8 mouse cellular contexts compared by ENCODE assay signal in the genomic region with DNA sequence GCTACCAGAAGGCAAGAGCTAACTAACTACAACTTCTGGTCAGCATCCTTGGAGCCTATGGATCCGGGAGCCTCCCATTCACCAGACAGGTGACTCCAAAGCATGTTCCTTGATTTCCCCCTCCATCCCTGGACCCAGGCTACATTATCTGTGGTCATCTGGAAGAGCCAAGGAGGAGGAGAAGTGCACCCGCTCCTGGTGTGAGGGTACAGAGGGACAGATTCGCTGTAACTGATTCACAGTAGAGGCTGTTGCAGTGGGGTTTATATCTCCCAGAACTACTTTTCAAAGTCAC. TPM values are rescaled to one million over a fixed set of nuclear protein-coding genes. Genes with fewer than 3 reads are reported as not detected.
DNase-seq lines count a peak whose midpoint lies in the region; ATAC-seq and TF ChIP-seq lines count a peak whose summit lies in the region.

No protein-coding gene starts in this region.

- peaks cover 3% of the 10 kb centered on the region; the same call in 1 of the 2 replicates for H3K4me1 ChIP-seq in spleen, adult 2 months (ENCODE audit: control insufficient read depth, insufficient read depth, insufficient read length)
- H3K4me1 ChIP-seq in forebrain, embryonic 13.5 days = peaks cover 18% of the 10 kb centered on the region
- peaks cover 50% of the 10 kb centered on the region for H3K4me1 ChIP-seq in liver, embryonic 13.5 days (replicated peaks)
- peaks cover 14% of the 10 kb centered on the region for H3K4me1 ChIP-seq in stomach, embryonic 16.5 days (ENCODE audit: control insufficient read depth, insufficient read depth, low read length)

- no peaks in the 10 kb centered on the region for H3K27me3 ChIP-seq in spleen, adult 2 months (ENCODE audit: control insufficient read depth, insufficient read depth, low read length)
- H3K27me3 ChIP-seq in forebrain, embryonic 13.5 days = no peaks in the 10 kb centered on the region
- H3K27me3 ChIP-seq in liver, embryonic 13.5 days = no peaks in the 10 kb centered on the region
- no peaks in the 10 kb centered on the region for H3K27me3 ChIP-seq in stomach, embryonic 16.5 days (ENCODE audit: control insufficient read depth, insufficient read depth, low read length)

- 0 out of 2 replicates have a peak, but pooled peaks cover 3% of the 10 kb centered on the region for H3K36me3 ChIP-seq in spleen, adult 2 months (ENCODE audit: control insufficient read depth, insufficient read depth, low read length)
- H3K36me3 ChIP-seq in forebrain, embryonic 13.5 days (ENCODE audit: poor library complexity, severe bottlenecking) = peaks cover 9% of the 10 kb centered on the region; the same call in 1 of the 2 replicates
- peaks cover 30% of the 10 kb centered on the region for H3K36me3 ChIP-seq in liver, embryonic 13.5 days
- no peaks in the 10 kb centered on the region for H3K36me3 ChIP-seq in stomach, embryonic 16.5 days (ENCODE audit: control insufficient read depth, insufficient read depth, low read length)

- WGBS in spleen, adult 2 months = under 1% methylated on average over 3 of the region's 3 CpGs
- 0% methylated on average over 3 of the region's 3 CpGs for WGBS in forebrain, embryonic 13.5 days
- WGBS in liver, embryonic 13.5 days (ENCODE audit: insufficient replicate concordance) = 0% methylated on average over 3 of the region's 3 CpGs
- WGBS in stomach, embryonic 16.5 days = 0% methylated on average over 3 of the region's 3 CpGs

- peak overlapping the region; percentile 86 for H3K4me2 ChIP-seq in forebrain, embryonic 13.5 days
- peak overlapping the region; percentile 98 for H3K4me2 ChIP-seq in liver, embryonic 13.5 days
- H3K4me2 ChIP-seq in stomach, embryonic 16.5 days (ENCODE audit: low read depth, low read length) = peak overlapping the region; percentile 86

- H3K27ac ChIP-seq in spleen, adult 2 months (ENCODE audit: insufficient read depth, low read length) = peak overlapping the region; percentile 24; the same call in 1 of the 2 replicates
- peak overlapping the region; percentile 78 for H3K27ac ChIP-seq in forebrain, embryonic 13.5 days
- H3K27ac ChIP-seq in liver, embryonic 13.5 days = peak overlapping the region; percentile 97
- peak overlapping the region; percentile 94 for H3K27ac ChIP-seq in stomach, embryonic 16.5 days (ENCODE audit: low read length)

- H3K4me3 ChIP-seq in spleen, adult 2 months (ENCODE audit: extremely low read depth, insufficient read depth, insufficient read length) = peak overlapping the region; percentile 96
- H3K4me3 ChIP-seq in forebrain, embryonic 13.5 days = peak overlapping the region; percentile 87
- H3K4me3 ChIP-seq in liver, embryonic 13.5 days (replicated peaks) = peak overlapping the region; percentile 84
- peak overlapping the region; percentile 98 for H3K4me3 ChIP-seq in stomach, embryonic 16.5 days (replicated peaks; ENCODE audit: low read length)

- no peaks in the 10 kb centered on the region for H3K9me3 ChIP-seq in forebrain, embryonic 13.5 days (replicated peaks)
- H3K9me3 ChIP-seq in liver, embryonic 13.5 days (replicated peaks) = no peaks in the 10 kb centered on the region
- no peaks in the 10 kb centered on the region for H3K9me3 ChIP-seq in stomach, embryonic 16.5 days (replicated peaks; ENCODE audit: control insufficient read depth, low read length)

- no peak; the same call in none of the 2 replicates for ATAC-seq in forebrain, embryonic 13.5 days
- ATAC-seq in liver, embryonic 13.5 days (ENCODE audit: low read depth) = peak; percentile 9
- ATAC-seq in stomach, embryonic 16.5 days (ENCODE audit: insufficient read depth, low FRiP score) = peak; percentile 6; the same call in 1 of the 2 replicates

- no peak for TF ChIP-seq CTCF in spleen, adult 2 months (IDR thresholded peaks at IDR 0.05; ENCODE audit: extremely low read depth, insufficient read depth, insufficient read length, insufficient replicate concordance)

- DNase-seq in spleen, adult 2 months (ENCODE audit: low read depth in 1 of 2, low spot score in 2 of 2) = no peak
- no peak for DNase-seq in spleen, postnatal 10 days (ENCODE audit: low spot score in 2 of 2)
- no peak for DNase-seq in liver, embryonic 13.5 days
- no peak for DNase-seq in ovary, adult 18-20 months (ENCODE audit: low spot score)
- DNase-seq in urinary bladder, adult 2 months (ENCODE audit: low spot score) = no peak
- DNase-seq in cerebellum, postnatal 14 days = no peak

- peak overlapping the region; percentile 96 for H3K9ac ChIP-seq in forebrain, embryonic 13.5 days
- H3K9ac ChIP-seq in liver, embryonic 13.5 days = peak overlapping the region; percentile 89
- H3K9ac ChIP-seq in stomach, embryonic 16.5 days (ENCODE audit: low read length) = peak overlapping the region; percentile 98

- TF ChIP-seq POLR2A in spleen, adult 2 months (IDR thresholded peaks at IDR 0.05; ENCODE audit: low read depth, low read length) = no peak

RNA-seq across cellular contexts. Expression of a gene that starts 0.6 kb away (rescaled TPM):
- polyA plus RNA-seq in spleen, adult 2 months (2012; rRNA removed) = not detected in 2 replicates
- polyA plus RNA-seq in forebrain, embryonic 13.5 days (2015; fragmentation: Nextera tagmentation; extraction: Ambion mirVana) = not detected in 2 replicates
- not detected in 2 replicates for polyA plus RNA-seq in liver, embryonic 13.5 days (2015; fragmentation: Nextera tagmentation; extraction: Ambion mirVana)
- polyA plus RNA-seq in stomach, embryonic 16.5 days (2015; fragmentation: Nextera tagmentation; extraction: Ambion mirVana) = 0.09 TPM in 1 of 2 replicates, not detected in the other
- 0.15 and 0.25 TPM in 2 replicates for polyA plus RNA-seq in urinary bladder, adult 2 months (2012; rRNA removed)

RNA-seq across cellular contexts. Expression of a gene that starts 1.0 kb away (rescaled TPM):
- polyA plus RNA-seq in spleen, adult 2 months (2012; rRNA removed) = 1.6 and 2.2 TPM in 2 replicates
- polyA plus RNA-seq in forebrain, embryonic 13.5 days (2015; fragmentation: Nextera tagmentation; extraction: Ambion mirVana) = 21.4 and 21.6 TPM in 2 replicates
- 40.8 and 47.6 TPM in 2 replicates for polyA plus RNA-seq in liver, embryonic 13.5 days (2015; fragmentation: Nextera tagmentation; extraction: Ambion mirVana)
- polyA plus RNA-seq in stomach, embryonic 16.5 days (2015; fragmentation: Nextera tagmentation; extraction: Ambion mirVana) = 14.9 and 15.8 TPM in 2 replicates
- polyA plus RNA-seq in urinary bladder, adult 2 months (2012; rRNA removed) = 3.9 and 5.0 TPM in 2 replicates

RNA-seq across cellular contexts. Expression of a gene that starts 12.9 kb away (rescaled TPM):
- 3.3 and 5.3 TPM in 2 replicates for polyA plus RNA-seq in spleen, adult 2 months (2012; rRNA removed)
- polyA plus RNA-seq in forebrain, embryonic 13.5 days (2015; fragmentation: Nextera tagmentation; extraction: Ambion mirVana) = 15.5 and 17.1 TPM in 2 replicates
- polyA plus RNA-seq in liver, embryonic 13.5 days (2015; fragmentation: Nextera tagmentation; extraction: Ambion mirVana) = 4.5 and 5.4 TPM in 2 replicates
- polyA plus RNA-seq in stomach, embryonic 16.5 days (2015; fragmentation: Nextera tagmentation; extraction: Ambion mirVana) = 11.3 and 11.6 TPM in 2 replicates
- 21.9 and 22.9 TPM in 2 replicates for polyA plus RNA-seq in urinary bladder, adult 2 months (2012; rRNA removed)

RNA-seq across cellular contexts. Expression of a gene that starts 15.6 kb away (rescaled TPM):
- 0.30 and 0.48 TPM in 2 replicates for polyA plus RNA-seq in spleen, adult 2 months (2012; rRNA removed)
- polyA plus RNA-seq in forebrain, embryonic 13.5 days (2015; fragmentation: Nextera tagmentation; extraction: Ambion mirVana) = 0.32 and 0.38 TPM in 2 replicates
- polyA plus RNA-seq in liver, embryonic 13.5 days (2015; fragmentation: Nextera tagmentation; extraction: Ambion mirVana) = 6.2 and 8.3 TPM in 2 replicates
- 44.2 and 52.0 TPM in 2 replicates for polyA plus RNA-seq in stomach, embryonic 16.5 days (2015; fragmentation: Nextera tagmentation; extraction: Ambion mirVana)
- polyA plus RNA-seq in urinary bladder, adult 2 months (2012; rRNA removed) = 32.6 and 34.6 TPM in 2 replicates

RNA-seq across cellular contexts. Expression of a gene that starts 54.7 kb away (rescaled TPM):
- polyA plus RNA-seq in spleen, adult 2 months (2012; rRNA removed) = not detected in 2 replicates
- not detected in 2 replicates for polyA plus RNA-seq in forebrain, embryonic 13.5 days (2015; fragmentation: Nextera tagmentation; extraction: Ambion mirVana)
- polyA plus RNA-seq in liver, embryonic 13.5 days (2015; fragmentation: Nextera tagmentation; extraction: Ambion mirVana) = 0.88 and 0.94 TPM in 2 replicates
- polyA plus RNA-seq in stomach, embryonic 16.5 days (2015; fragmentation: Nextera tagmentation; extraction: Ambion mirVana) = 0.45 and 0.81 TPM in 2 replicates
- not detected in 2 replicates for polyA plus RNA-seq in urinary bladder, adult 2 months (2012; rRNA removed)

Comparison
In these comparisons a context has a peak if more than half of its experiments do, and no peak if none do; other contexts are left out.
1. H3K27ac ChIP-seq: peak in every context shown above with its lines; median percentile 97 in liver, embryonic 13.5 days; 94 in stomach, embryonic 16.5 days; 78 in forebrain, embryonic 13.5 days; 24 in spleen, adult 2 months.